Mouse (Mus musculus): ENCODE results near the gene Ret. TPM values are rescaled to one million over a fixed set of nuclear protein-coding genes. Genes with fewer than 3 reads are reported as not detected.

The Ret gene
- total RNA-seq (2021) = 1 to 10 TPM; 3.4 to 4.7 TPM
- long read RNA-seq, experiment 1, full-length matches to known transcripts = 3 of 5 reads
- long read RNA-seq, experiment 1, partial matches to known transcripts = 2 of 5 reads
- long read RNA-seq, experiment 1, other reads (novel, unspliced or antisense) = 0 of 5 reads
- long read RNA-seq, experiment 2, full-length matches to known transcripts = 2 of 4 reads
- long read RNA-seq, experiment 2, partial matches to known transcripts = 0 of 4 reads
- long read RNA-seq, experiment 2, other reads (novel, unspliced or antisense) = 2 of 4 reads

DNA sequence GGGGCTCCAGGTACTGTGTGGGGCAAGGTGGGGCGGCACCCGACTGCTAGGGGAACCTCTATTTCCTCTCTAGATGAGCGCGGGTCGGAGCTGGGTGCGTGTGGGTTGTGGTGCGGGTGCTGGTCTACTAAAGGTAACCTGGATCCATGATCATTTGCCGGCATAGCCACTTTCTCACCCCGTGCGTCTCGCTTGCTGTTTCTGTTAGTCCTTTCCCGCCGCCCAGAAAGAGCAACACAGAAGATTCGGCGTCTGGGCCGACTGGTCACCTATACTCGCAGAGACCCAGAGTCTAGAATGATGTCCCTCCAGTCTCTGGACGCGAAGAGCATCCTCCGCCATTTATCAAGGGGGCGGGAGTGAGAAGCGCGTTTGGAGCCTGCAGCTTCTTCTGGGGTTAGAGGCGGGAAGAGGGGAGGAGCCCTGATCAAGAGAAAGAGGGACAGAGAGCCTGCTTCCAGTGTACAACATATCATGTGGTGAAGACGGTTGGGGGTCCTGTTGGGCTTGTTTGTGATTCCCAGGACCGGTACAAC, at the start of gene Ret:
Gene Ret, minus strand, starts transcription at position 279 of the 536 bp plus-strand sequence.
- DNase-seq (ENCODE audit: low spot score) = peak; percentile 24

DNA sequence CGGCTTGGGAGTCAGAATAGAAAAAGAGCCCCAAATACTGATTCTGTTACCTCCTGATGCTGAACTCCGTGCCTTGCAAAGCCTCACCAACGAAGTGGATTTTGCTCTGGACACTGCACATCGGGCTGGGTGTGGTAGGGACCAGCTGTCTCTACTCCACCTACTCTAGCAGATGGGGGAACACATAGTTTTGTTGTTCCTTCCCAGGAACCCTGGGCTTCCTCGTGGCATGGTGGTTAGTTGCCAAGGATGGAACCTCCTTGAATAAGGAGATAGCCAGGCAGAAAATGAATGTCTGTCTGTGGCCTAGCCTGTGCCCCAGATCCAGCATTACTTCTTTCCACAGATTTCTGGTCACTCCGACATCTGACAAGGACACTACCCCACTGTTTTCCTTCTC, 49.6 kb upstream of the Ret start:
- no peak for DNase-seq (ENCODE audit: low spot score)

DNA sequence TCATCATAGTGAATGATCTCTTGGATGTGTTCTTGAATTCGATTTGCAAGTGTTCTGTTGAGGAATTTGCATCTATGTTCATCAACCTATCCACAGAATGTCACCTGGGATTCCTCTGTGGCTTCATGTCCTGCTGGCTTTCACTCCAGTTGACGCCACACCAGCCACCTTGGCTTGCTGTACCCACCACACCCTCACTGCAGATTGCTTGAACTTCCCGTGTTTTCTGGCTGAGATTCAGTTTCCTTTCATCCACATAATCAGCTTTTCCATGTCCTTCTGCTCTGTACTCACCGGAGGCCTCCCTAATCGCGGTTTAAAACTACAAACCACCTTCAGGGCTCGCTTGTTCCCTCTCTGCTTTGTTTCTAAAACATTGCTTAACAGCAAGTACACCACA, 46.6 kb upstream of the Ret start:
- DNase-seq (ENCODE audit: low spot score) = no peak

DNA sequence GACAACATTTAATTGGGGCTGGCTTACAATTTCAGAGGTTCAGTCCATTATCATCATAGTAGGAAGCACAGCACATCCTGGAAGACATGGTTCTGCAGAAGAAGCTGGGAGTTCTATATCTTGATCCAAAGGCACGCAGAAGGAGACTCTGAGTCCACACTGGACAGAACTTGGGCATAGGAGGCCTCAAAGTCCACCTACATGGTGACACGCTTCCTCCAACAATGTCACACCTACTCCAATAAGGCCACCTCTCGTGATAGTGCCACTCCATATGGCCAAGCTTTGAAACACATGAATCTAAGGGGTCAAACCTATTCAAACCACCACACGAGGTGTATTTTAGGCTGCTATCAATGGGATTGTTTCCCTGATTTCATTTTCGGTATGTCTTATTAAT, 45.4 kb upstream of the Ret start:
- no peak for DNase-seq (ENCODE audit: low spot score)

DNA sequence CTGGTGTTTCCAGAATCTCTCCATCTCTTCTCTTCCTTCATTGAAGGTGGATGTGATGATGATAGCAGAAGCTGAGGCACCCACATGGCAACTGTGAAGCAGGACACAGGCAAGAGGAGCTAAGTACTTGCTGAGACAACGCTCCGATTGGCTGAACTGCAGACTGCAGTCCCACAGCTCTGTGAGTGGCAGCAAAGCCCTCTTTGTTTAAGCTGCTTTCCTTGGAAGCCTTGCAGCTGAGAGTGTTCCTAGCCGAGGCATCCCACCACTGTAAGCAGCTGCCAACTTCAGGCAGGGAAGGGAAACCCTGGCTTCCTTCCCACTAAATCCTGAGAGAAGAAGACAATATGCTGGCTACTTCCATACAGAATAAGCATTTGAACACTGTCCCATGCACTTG, 28.6 kb upstream of the Ret start:
- DNase-seq (ENCODE audit: low spot score) = no peak

DNA sequence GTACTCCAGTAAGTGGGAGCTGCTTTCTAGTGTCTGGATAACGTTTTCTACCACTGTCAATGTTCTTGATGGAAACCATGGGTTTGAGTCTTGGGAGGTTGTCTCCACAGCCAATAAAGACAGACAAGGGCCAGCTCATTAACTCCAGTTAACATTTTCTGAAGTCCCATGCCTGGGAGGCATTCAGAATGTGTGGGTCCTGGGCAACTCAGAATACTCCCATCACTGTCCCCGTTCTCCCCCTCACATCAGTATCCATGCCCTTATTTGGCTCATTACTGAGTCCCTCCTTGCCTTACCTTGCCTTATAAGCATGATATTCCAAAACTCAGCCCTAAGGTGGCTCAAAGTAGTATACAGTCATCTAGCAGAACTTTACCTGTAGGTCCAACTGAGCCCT, 25.0 kb upstream of the Ret start:
- no peak for DNase-seq (ENCODE audit: low spot score)

DNA sequence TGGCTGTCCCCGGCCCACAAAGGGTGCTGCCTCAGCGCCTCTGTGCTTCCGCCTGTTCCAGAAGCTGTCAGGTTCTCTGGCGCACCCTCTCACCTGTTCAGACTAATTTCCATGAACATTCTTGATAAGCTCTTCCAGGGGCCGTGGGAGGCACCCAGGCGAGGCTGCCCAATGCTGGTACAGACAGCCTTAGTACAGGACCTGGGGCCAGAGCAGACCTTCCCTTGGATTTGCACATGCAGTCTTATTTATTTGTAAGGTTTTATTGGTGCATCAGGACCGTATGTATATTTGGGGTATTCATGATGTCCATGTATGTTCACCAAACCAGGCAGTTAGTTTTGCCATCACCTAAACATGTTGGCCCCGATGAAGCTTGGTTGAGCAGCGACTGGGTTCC, 18.2 kb upstream of the Ret start:
- DNase-seq (ENCODE audit: low spot score) = no peak

DNA sequence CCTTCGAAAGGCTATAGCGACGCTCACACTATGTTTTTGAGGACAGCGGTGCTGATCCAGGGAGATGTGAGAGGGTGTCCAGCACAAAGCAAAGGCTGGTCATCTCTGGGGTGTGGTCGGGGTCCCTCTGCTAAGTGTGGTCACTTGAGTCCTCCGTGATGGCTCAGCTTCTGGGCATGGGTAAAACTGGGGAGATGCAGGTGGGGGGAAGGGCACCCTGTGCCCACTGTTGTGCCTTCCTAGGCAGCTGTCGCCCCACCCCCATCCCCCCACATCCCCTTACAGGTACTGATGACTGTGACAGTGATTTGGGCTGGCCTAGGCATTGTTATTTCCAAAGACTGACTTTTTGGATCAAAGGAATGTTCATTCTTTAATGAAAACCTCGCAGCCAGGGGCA, 10.8 kb upstream of the Ret start:
- DNase-seq (ENCODE audit: low spot score) = no peak

DNA sequence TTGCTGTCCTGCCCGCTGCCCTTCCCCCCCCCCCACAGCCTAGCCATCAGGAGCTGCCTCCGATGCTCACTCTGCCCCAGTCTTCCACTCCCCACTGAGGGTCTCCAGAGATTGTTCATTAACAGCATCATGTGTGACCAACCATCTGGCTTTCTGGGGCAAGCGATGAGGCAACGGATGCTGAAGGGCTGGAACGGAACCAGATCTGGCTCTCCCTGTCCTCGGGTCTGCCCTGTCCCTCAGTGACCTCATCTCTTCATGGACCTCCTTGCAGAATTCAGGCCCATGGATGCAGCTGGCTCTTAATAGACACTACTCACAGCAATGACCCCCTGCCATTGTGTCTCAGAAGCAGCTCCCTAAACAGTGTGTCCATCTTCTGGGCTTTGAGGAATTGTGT, 8.9 kb upstream of the Ret start:
- DNase-seq (ENCODE audit: low spot score) = peak; percentile 56

DNA sequence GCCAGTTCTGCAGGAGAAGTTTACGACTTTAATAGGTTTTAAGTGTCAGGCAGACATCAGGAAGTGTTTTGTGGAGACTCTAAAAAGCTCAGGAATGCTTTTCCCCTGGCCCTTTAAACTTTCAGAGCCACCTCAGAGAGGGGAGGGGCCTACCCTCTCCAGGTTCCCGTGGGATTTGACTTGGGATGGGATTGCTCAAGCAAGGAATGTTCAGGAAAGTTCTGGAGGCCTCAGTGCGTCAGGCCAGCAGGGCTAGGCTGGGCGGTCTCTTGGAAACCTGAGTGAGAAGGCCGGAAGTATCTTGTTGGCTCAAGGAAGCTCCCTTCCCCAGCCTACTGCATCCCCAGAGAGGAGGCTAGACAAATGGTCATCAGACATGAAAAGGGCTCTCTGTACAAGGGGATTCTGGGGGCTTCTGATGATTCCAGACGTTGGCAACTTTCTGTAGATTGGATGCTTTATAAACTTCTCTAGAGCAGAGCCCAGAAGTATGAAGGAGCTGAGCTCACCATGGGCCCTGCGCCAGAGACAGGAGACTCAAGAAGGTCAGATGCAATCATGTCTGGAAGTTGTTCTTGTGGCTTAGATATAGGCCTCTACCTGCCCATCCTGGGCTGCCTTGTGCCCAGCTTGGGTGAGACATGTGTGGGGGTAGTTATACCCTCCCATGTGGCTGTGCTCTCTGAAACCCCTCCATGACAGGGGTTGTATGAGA, 7.8 kb upstream of the Ret start:
- DNase-seq (ENCODE audit: low spot score) = peak; percentile 80

DNA sequence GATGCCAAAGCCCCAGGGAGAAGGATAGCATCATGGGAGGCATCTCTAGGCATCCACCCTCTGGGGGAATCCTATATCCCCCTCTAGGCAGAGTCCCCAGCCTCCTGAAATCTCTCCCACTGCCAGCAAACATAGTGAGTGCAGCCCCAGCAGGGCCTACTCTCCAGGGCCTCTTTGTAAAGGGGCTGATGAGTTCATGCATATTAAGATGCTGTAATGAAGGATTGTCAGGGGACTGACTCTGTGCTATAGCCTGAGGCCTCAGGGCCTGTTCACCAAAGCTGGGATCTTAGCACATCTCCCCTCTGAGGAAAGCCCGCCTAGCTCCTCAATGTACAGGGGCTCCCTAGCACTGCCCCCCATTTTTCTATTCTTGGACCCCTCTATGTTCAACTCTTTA, 6.6 kb upstream of the Ret start:
- no peak for DNase-seq (ENCODE audit: low spot score)

DNA sequence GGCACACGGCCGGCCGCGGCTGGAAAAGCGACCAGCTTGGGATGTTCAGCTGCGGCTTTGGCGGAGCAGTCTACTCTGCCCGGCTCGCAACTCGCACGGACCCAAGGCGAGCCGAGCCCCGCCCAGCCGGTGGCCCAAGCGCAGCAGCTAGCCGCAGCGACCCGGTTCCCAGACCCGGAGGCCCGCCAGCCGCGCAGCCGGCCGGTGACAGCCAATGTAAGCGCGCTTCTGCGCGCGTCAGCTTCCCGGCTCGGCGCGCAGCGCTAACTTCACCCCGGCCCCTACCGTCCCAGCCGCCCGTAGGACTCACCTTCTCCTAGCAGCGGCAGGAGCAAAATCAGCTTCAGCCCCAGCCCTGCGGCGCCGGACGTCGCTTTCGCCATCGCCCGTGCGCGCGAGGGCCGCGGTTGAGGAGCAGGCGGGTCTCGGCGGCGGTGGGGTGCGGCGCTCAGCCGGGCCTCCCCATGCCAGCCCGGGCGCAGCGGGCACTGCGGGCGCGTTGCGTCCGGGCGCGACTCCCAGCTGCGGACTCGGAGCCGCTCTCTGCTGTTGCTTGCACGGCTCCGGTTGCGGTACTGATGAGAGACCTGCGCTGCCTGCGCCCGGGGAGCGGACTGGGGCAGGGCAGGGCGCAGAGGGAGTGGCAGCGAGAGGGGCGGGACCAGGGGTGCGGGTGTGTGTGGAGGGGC, 623 bp downstream of the Ret start:
- DNase-seq (ENCODE audit: low spot score) = peak; percentile 47

DNA sequence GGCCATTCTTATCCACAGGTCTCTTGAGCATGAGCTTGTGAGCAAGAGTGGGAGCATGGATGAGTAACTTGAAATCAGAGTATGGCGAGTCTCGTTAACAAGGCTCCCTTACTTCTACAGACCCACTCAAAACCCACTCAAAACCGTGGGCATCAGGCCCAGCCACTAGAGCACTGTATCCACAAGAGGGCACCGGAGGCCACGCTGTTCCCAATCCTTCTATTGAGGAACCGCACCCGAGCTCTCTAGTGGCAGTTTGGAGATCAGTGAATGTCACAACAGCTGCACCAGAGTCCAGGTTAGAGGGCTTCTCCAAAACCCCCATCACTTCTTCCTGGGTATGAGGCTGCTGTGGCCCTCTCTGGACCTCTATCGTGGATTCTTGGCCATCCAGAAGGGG, 2.4 kb downstream of the Ret start:
- peak; percentile 44 for DNase-seq (ENCODE audit: low spot score)

DNA sequence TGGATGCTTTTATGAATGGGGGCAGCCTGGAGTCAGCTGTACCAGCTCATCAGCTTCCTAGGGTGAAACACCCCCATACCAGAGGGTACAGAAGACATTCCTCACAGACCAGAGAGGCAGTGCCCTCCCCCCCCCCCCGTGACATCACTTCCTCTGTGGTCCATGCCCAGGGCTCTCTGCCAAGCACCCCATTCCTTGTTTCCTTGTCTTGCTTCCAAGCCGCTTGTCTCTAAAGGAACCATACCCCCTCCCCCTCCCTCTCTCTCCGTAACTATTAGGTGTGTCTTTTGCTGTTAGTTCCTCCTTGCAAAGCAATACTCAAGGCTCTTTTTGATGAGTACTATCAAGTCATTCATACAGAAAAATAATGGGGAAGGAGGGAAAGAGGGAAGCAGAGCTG, 4.6 kb downstream of the Ret start:
- DNase-seq (ENCODE audit: low spot score) = no peak

DNA sequence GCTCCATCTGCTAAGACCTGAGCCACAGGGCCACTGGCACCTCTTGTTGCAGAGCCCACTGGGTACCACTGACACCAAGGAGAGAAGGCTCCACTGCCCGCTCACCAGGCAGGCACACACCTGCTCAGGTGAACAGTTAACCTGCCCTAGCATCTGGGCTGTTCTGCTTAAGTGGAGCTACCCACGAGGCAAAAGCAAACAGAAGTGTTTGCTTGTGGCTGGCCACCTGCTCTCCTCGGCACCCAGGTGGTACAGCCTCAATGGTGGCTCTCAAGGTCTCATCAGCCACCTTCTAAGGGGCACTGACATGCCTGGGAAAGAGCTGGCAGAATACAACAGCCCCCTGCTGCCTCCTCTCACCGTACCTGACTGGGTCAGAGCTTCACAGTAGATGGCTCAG, 5.3 kb downstream of the Ret start:
- no peak for DNase-seq (ENCODE audit: low spot score)

DNA sequence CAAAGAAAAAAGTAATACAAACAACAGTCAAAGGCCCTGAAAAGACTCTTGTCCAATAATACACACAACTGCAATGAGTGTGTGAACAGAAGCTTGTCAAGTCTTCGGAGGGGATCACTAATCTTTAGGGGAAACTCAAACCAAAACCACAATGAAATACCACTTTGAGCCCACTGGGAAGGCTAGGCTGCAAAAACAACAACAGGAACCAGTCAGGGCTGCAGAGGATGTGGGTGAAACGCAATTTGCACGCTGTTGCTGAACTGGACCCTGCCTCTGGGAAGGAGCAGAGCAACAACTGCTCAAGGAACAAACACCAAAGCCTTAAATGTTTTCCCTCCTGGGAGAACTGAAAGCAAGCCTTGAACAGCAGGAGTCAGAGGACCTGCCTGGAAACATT, 7.8 kb downstream of the Ret start:
- DNase-seq (ENCODE audit: low spot score) = no peak

DNA sequence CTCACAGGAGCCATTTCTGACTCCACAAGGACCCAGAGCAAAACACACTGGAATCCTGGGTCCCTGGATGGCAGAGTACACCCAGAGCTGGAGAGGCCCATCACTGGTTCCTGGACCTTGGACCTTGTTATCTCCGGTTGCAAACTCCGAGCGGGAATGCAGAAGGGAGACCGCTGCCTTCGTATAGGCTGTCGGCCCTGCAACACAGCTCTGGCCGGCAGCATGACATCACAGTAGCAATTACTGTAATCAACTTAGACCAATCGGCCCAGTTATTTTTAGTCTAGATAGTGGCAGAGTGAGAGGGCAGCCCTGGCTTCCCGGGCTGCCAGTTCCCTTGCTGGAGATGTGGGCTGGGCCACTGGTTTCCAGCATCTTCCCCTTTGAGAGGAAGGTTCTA, 8.9 kb downstream of the Ret start:
- no peak for DNase-seq (ENCODE audit: low spot score)

DNA sequence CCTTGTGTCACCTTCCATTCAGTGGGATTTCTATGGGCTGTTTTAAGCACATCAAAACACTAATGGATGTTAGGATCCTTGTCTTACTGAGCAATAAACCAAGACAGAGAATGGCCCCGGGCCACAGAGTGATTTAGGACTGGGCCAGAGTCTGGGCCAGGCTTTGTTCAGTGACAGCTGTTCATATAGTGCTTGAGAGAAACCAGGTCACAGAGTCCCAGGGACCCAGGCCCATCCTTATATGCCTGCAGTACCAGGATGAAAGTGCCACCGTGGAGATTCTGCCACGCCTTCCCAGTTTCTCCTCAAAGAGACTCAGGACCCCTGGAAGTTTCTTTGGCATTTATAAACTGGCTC, 10.3 kb downstream of the Ret start:
- DNase-seq (ENCODE audit: low spot score) = no peak

DNA sequence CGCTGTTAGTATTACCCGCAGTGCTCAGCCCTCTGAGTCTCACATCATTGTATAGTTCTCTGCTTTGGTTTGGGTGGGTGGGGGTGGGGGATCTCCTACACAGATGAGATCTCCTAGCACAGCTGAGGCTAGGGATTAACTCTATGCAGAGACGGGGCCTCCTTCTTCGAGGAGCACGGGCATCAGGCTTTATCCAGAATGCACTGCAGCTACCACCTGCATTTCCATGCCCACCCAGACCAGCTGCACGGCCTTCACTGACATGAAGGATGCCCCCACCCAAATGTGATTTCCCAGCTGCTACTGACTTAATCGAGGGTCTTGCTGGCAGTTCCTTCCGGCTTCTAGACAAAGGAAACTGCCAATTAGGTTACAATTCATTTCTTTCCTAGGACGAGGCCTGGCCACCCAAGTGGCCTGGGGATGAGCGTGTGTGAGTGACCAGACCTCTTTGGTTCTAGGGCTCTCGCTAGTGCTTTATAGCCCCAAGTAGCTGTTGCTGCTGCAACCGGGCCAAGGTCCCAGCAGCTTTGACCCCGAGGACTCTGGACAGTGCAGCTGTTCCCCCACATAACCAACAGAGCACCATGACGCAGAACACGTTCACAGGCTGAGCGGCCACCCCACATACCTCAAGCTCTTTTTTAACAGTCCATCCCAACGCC, 10.8 kb downstream of the Ret start:
- no peak for DNase-seq (ENCODE audit: low spot score)

DNA sequence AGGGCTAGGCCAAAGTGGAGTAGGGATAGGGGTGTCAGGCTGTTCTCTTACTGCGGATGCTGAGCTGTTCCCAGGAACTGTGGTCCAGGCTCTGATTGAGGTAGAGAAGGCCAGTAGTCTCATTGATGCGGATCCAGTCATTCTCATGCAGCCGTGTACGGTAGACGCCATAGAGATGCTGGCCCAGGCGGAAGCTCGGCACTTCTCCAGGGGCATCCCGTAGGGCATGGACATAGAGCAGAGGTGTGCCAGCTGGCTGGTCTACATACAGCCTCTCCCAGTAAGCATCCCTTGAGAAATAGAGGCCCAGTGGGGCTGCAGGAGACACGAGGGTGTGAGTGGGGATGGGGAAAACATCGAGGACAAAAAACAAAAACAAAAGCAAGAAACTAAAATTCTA, 13.4 kb downstream of the Ret start:
- no peak for DNase-seq (ENCODE audit: low spot score)

DNA sequence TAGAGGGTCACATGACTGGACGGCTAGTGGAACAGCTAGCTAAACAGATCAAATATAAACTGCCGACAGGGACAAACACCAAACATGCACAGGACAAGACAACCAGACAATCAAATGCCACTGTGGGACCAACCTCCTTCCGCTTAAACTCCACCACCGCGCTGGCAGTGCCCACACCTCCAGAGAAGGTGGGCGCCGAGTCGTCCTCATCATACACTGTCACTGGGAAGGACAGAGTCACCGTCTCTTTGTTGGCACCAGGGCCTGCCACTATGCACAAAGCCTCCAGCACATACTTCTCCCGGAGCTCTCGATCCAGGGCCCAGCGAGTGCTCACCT, 17.5 kb downstream of the Ret start:
- no peak for DNase-seq (ENCODE audit: low spot score)
